Mouse (Mus musculus) liver, adult 2 months (tissue): ENCODE measurements around the gene Mbnl3. TPM values are rescaled to one million over a fixed set of nuclear protein-coding genes. Genes with fewer than 3 reads are reported as not detected.

Experiments
- DNase-seq: peaks from one replicate; pipeline ENCODE4 v3.0.0-alpha.2; 2011; ENCODE audit warnings: low read depth, low spot score; ENCODE audit errors: extremely low read depth
- H3K27ac ChIP-seq: fragments of 200-500 bp; replicated peaks from 2 replicates; pipeline ENCODE4 v1.5.1; 2012; ENCODE audit warnings: low read depth, mild to moderate bottlenecking, control low read depth, inconsistent platforms, low read length; ENCODE audit not compliant: insufficient read depth
- H3K27me3 ChIP-seq: fragments of 200-500 bp; 2 replicates; pipeline ENCODE4 v1.6.1; 2012; ENCODE audit warnings: mild to moderate bottlenecking, moderate library complexity, low read length, inconsistent platforms; ENCODE audit not compliant: control insufficient read depth, insufficient read depth
- H3K36me3 ChIP-seq: fragments of 200-500 bp; 2 replicates; pipeline ENCODE4 v1.6.1; 2012; ENCODE audit warnings: low read length, inconsistent platforms; ENCODE audit not compliant: control insufficient read depth, insufficient read depth
- H3K4me1 ChIP-seq: fragments of 200-500 bp; 2 replicates; pipeline ENCODE4 v1.6.1; 2011; ENCODE audit warnings: low read length; ENCODE audit not compliant: control insufficient read depth, insufficient read depth
- H3K4me3 ChIP-seq: fragments of 200-500 bp; 2 replicates; pipeline ENCODE4 v1.5.1; 2011; ENCODE audit warnings: low read depth, mild to moderate bottlenecking, control low read depth, low read length, moderate library complexity; ENCODE audit not compliant: insufficient read depth
- H3K79me2 ChIP-seq: fragments of 200-500 bp; 2 replicates; pipeline ENCODE4 v1.6.1; 2012; ENCODE audit warnings: inconsistent platforms, mild to moderate bottlenecking, low read length, moderate library complexity; ENCODE audit not compliant: control insufficient read depth, insufficient read depth
- H3K9ac ChIP-seq: fragments of 200-500 bp; 2 replicates; pipeline ENCODE4 v1.6.1; 2012; ENCODE audit warnings: low read depth, mild to moderate bottlenecking, control low read depth, inconsistent platforms, low read length
- CTCF ChIP-seq: fragments of 200-500 bp; IDR thresholded peaks from 2 replicates; pipeline ENCODE4 v1.5.1; 2011; ENCODE audit warnings: low read depth, low read length, control low read depth
- POLR2A ChIP-seq: fragments of 200-500 bp; IDR thresholded peaks from 2 replicates; pipeline ENCODE4 v1.6.1; 2011; ENCODE audit warnings: low read length, control low read depth; ENCODE audit not compliant: insufficient read depth; ENCODE audit errors: extremely low read depth
- WGBS: fragments of 180-500 bp; shearing (Covaris S2); methylation state at CpG from one replicate; pipeline ENCODE4 v1.1.7; 2018; 5-methylcytosine and 5-hydroxymethylcytosine counted together
- polyA plus RNA-seq: library from polyadenylated mRNA; depleted of rRNA; stranded (reverse); fragments of >200 nt; gene quantifications from 2 replicates; pipeline ENCODE4 v1.2.3, GENCODE M21; 2012; rRNA removed
- total RNA-seq: library from RNA; depleted of rRNA; stranded (reverse); fragments of >200 nt; gene quantifications from 2 replicates; pipeline ENCODE4 v1.2.3, GENCODE M21; 2014; rRNA removed

Mbnl3 gene
- 0.83 and 1.3 TPM in 2 replicates for total RNA-seq
- polyA plus RNA-seq, result 0.18 and 0.22 TPM in 2 replicates

- Histone ChIP-seq H3K79me2 (no peaks in the 10 kb centered on the region), H3K4me1 (no peaks in the 10 kb centered on the region), H3K27ac (no peak within 1 kb of the TSS), H3K27me3 (0 out of 2 replicates have a peak, but pooled peaks cover 2% of the 10 kb centered on the region), H3K36me3 (no peaks in the 10 kb centered on the region), H3K9ac (peak within 1 kb of the TSS; percentile 77), H3K4me3 (peak within 1 kb of the TSS; percentile 98)
- no peak for DNase-seq
- TF ChIP-seq POLR2A (no peak), CTCF (no peak)
- 37% methylated on average over 11 of the region's 11 CpGs for WGBS
Observed at GRCm38 (mm10) chrX:51206432-51206831, at the start of gene Mbnl3. Mbnl3 (minus strand) TSS chrX:51206532.

GRCm38 (mm10) chrX:51205548-51206324 lies 596 bp downstream of the Mbnl3 start:
- peak; percentile 17; the same call in 1 of the 2 replicates for TF ChIP-seq CTCF
- no peak for TF ChIP-seq POLR2A
- Histone ChIP-seq H3K27ac (no peak overlapping the region), H3K36me3 (no peaks in the 10 kb centered on the region), H3K79me2 (no peaks in the 10 kb centered on the region), H3K27me3 (0 out of 2 replicates have a peak, but pooled peaks cover 2% of the 10 kb centered on the region), H3K4me3 (peak overlapping the region; percentile 98), H3K9ac (peak overlapping the region; percentile 77), H3K4me1 (no peaks in the 10 kb centered on the region)
- DNase-seq, result no peak
- WGBS, result 2% methylated on average over 44 of the region's 79 CpGs

- Histone ChIP-seq H3K27me3 (0 out of 2 replicates have a peak, but pooled peaks cover 2% of the 10 kb centered on the region), H3K79me2 (no peaks in the 10 kb centered on the region), H3K9ac (peak overlapping the region; percentile 77), H3K4me1 (no peaks in the 10 kb centered on the region), H3K27ac (no peak overlapping the region), H3K36me3 (no peaks in the 10 kb centered on the region), H3K4me3 (peak overlapping the region; percentile 98)
- under 1% methylated on average over 37 of the region's 67 CpGs for WGBS
- peak; percentile 26 for DNase-seq
- TF ChIP-seq POLR2A (no peak), CTCF (no peak)
Observed at GRCm38 (mm10) chrX:51204626-51205547, 1.4 kb downstream of the Mbnl3 start.

- Histone ChIP-seq H3K27ac (no peak overlapping the region), H3K79me2 (no peaks in the 10 kb centered on the region), H3K27me3 (no peaks in the 10 kb centered on the region), H3K4me1 (no peaks in the 10 kb centered on the region), H3K36me3 (no peaks in the 10 kb centered on the region), H3K4me3 (no peak overlapping the region), H3K9ac (no peak overlapping the region)
- no peak for DNase-seq
- TF ChIP-seq CTCF (no peak), POLR2A (no peak)
Observed at GRCm38 (mm10) chrX:51197012-51197411, 9.3 kb downstream of the Mbnl3 start.

- Histone ChIP-seq H3K4me3 (no peak overlapping the region), H3K27me3 (no peaks in the 10 kb centered on the region), H3K36me3 (no peaks in the 10 kb centered on the region), H3K9ac (no peak overlapping the region), H3K79me2 (no peaks in the 10 kb centered on the region), H3K4me1 (no peaks in the 10 kb centered on the region), H3K27ac (no peak overlapping the region)
- no peak for DNase-seq
- TF ChIP-seq CTCF, result no peak
- no peak for TF ChIP-seq POLR2A
- WGBS, result 32% methylated on average over 2 of the region's 2 CpGs
Observed at GRCm38 (mm10) chrX:51171914-51172313, 34.4 kb downstream of the Mbnl3 start.
